13 mouse cellular contexts compared by ENCODE assay signal in genomic region chr10:34904274-34904673, GRCm38 (mm10).
DNase-seq lines count a peak whose midpoint lies in the region; ATAC-seq lines count a peak whose summit lies in the region.
"Had no signal": no experiment of that assay in that cellular context is flagged by ENCODE, and none has a peak within 500 bp of the region (broad histone marks: within the 10 kb centered on the region; RNA-seq: fewer than 3 reads in every experiment).

No protein-coding gene starts in this region.

- peak; percentile 96 for ATAC-seq in forebrain, embryonic 14.5 days
- ATAC-seq in midbrain, embryonic 15.5 days (replicated peaks): peak; percentile 78
- ATAC-seq in kidney, embryonic 15.5 days (replicated peaks; ENCODE audit: low FRiP score): no peak
- ATAC-seq: Patski had no signal

- no peaks in the 10 kb centered on the region for H3K4me1 ChIP-seq in forebrain, embryonic 14.5 days (ENCODE audit: control insufficient read depth, insufficient read depth, low read length)
- H3K4me1 ChIP-seq in forebrain, embryonic 10.5 days: no peaks in the 10 kb centered on the region
- no peaks in the 10 kb centered on the region for H3K4me1 ChIP-seq in midbrain, embryonic 15.5 days
- H3K4me1 ChIP-seq in kidney, embryonic 15.5 days: no peaks in the 10 kb centered on the region
- H3K4me1 ChIP-seq: midbrain, embryonic 12.5 days had no signal

- H3K36me3 ChIP-seq in forebrain, embryonic 14.5 days (ENCODE audit: control insufficient read depth, insufficient read depth, low read length): no peaks in the 10 kb centered on the region
- H3K36me3 ChIP-seq in forebrain, embryonic 10.5 days (replicated peaks): no peaks in the 10 kb centered on the region
- no peaks in the 10 kb centered on the region for H3K36me3 ChIP-seq in midbrain, embryonic 15.5 days (replicated peaks)
- no peaks in the 10 kb centered on the region for H3K36me3 ChIP-seq in kidney, embryonic 15.5 days
- H3K36me3 ChIP-seq: midbrain, embryonic 12.5 days had no signal

- no peak overlapping the region for H3K9ac ChIP-seq in forebrain, embryonic 14.5 days (ENCODE audit: low read length)
- no peak overlapping the region for H3K9ac ChIP-seq in midbrain, embryonic 15.5 days
- no peak overlapping the region for H3K9ac ChIP-seq in kidney, embryonic 15.5 days
- H3K9ac ChIP-seq: lung, embryonic 14.5 days; midbrain, embryonic 12.5 days had no signal

- peak; percentile 84 for DNase-seq in forebrain, embryonic 14.5 days (ENCODE audit: low spot score)
- no peak for DNase-seq in forebrain, embryonic 10.5 days (ENCODE audit: extremely low spot score, low spot score)
- DNase-seq in left cerebral cortex, postnatal 4 days: peak; percentile 84
- no peak for DNase-seq in left cerebral cortex, postnatal 25 days (ENCODE audit: low spot score in 2 of 2)
- DNase-seq in cerebellum, adult 9-10 months: peak; percentile 4
- DNase-seq in embryo, embryonic 9.5 days (ENCODE audit: extremely low spot score): no peak
- DNase-seq: adrenal gland, postnatal 14 days; kidney, postnatal 4 days; lung, embryonic 14.5 days had no signal

- H3K4me2 ChIP-seq in forebrain, embryonic 14.5 days (ENCODE audit: low read length): no peak overlapping the region
- no peak overlapping the region for H3K4me2 ChIP-seq in midbrain, embryonic 15.5 days
- H3K4me2 ChIP-seq in kidney, embryonic 15.5 days: no peak overlapping the region
- H3K4me2 ChIP-seq: lung, embryonic 14.5 days; midbrain, embryonic 12.5 days had no signal

- no peaks in the 10 kb centered on the region for H3K9me3 ChIP-seq in forebrain, embryonic 14.5 days (replicated peaks; ENCODE audit: control insufficient read depth, low read length)
- H3K9me3 ChIP-seq in forebrain, embryonic 10.5 days: no peaks in the 10 kb centered on the region; the same call in 1 of the 2 replicates
- H3K9me3 ChIP-seq in midbrain, embryonic 15.5 days: no peaks in the 10 kb centered on the region
- no peaks in the 10 kb centered on the region for H3K9me3 ChIP-seq in kidney, embryonic 15.5 days (replicated peaks)
- H3K9me3 ChIP-seq: midbrain, embryonic 12.5 days had no signal

- intact Hi-C loops in left cerebral cortex, postnatal 4 days (cut with DNase I): no loop called here
- intact Hi-C loops in left cerebral cortex, postnatal 25 days (cut with DNase I): no loop called here

- H3K27me3 ChIP-seq in forebrain, embryonic 14.5 days (replicated peaks; ENCODE audit: control insufficient read depth, insufficient read depth, low read length): no peaks in the 10 kb centered on the region
- no peaks in the 10 kb centered on the region for H3K27me3 ChIP-seq in forebrain, embryonic 10.5 days (ENCODE audit: poor library complexity, severe bottlenecking)
- no peaks in the 10 kb centered on the region for H3K27me3 ChIP-seq in midbrain, embryonic 15.5 days (replicated peaks)
- H3K27me3 ChIP-seq in kidney, embryonic 15.5 days: no peaks in the 10 kb centered on the region
- H3K27me3 ChIP-seq: midbrain, embryonic 12.5 days; Patski had no signal

- H3K27ac ChIP-seq in forebrain, embryonic 14.5 days (ENCODE audit: low read depth, low read length): peak overlapping the region; percentile 16; the same call in 1 of the 2 replicates
- no peak overlapping the region for H3K27ac ChIP-seq in forebrain, embryonic 10.5 days
- H3K27ac ChIP-seq in midbrain, embryonic 15.5 days: no peak overlapping the region
- no peak overlapping the region for H3K27ac ChIP-seq in kidney, embryonic 15.5 days
- H3K27ac ChIP-seq: midbrain, embryonic 12.5 days had no signal

- no peak overlapping the region for H3K4me3 ChIP-seq in forebrain, embryonic 14.5 days (ENCODE audit: low read depth, low read length)
- H3K4me3 ChIP-seq in forebrain, embryonic 10.5 days: no peak overlapping the region
- no peak overlapping the region for H3K4me3 ChIP-seq in midbrain, embryonic 15.5 days
- H3K4me3 ChIP-seq in kidney, embryonic 15.5 days (replicated peaks): no peak overlapping the region
- H3K4me3 ChIP-seq: midbrain, embryonic 12.5 days had no signal

- WGBS in forebrain, embryonic 14.5 days: 57% methylated on average over 5 of the region's 5 CpGs
- WGBS in forebrain, embryonic 10.5 days: 86% methylated on average over 5 of the region's 5 CpGs
- WGBS in midbrain, embryonic 15.5 days: 79% methylated on average over 5 of the region's 5 CpGs
- WGBS in kidney, embryonic 15.5 days: 85% methylated on average over 5 of the region's 5 CpGs

Comparison
In these comparisons a context has a peak if more than half of its experiments do, and no peak if none do; other contexts are left out.
1. DNase-seq: peak in forebrain, embryonic 14.5 days (single experiment), left cerebral cortex, postnatal 4 days (single experiment) and cerebellum, adult 9-10 months (single experiment); none in forebrain, embryonic 10.5 days (single experiment), left cerebral cortex, postnatal 25 days (0 of 2) and embryo, embryonic 9.5 days (single experiment).